Mouse (Mus musculus) liver, adult 2 months (tissue): ENCODE measurements around the gene Gm28635. TPM values are rescaled to one million over a fixed set of nuclear protein-coding genes. Genes with fewer than 3 reads are reported as not detected.

Experiments
- DNase-seq: peaks from one replicate; pipeline ENCODE4 v3.0.0-alpha.2; 2011; ENCODE audit warnings: low read depth, low spot score; ENCODE audit errors: extremely low read depth
- H3K27ac ChIP-seq: fragments of 200-500 bp; replicated peaks from 2 replicates; pipeline ENCODE4 v1.5.1; 2012; ENCODE audit warnings: low read depth, mild to moderate bottlenecking, control low read depth, inconsistent platforms, low read length; ENCODE audit not compliant: insufficient read depth
- H3K27me3 ChIP-seq: fragments of 200-500 bp; 2 replicates; pipeline ENCODE4 v1.6.1; 2012; ENCODE audit warnings: mild to moderate bottlenecking, moderate library complexity, low read length, inconsistent platforms; ENCODE audit not compliant: control insufficient read depth, insufficient read depth
- H3K36me3 ChIP-seq: fragments of 200-500 bp; 2 replicates; pipeline ENCODE4 v1.6.1; 2012; ENCODE audit warnings: low read length, inconsistent platforms; ENCODE audit not compliant: control insufficient read depth, insufficient read depth
- H3K4me1 ChIP-seq: fragments of 200-500 bp; 2 replicates; pipeline ENCODE4 v1.6.1; 2011; ENCODE audit warnings: low read length; ENCODE audit not compliant: control insufficient read depth, insufficient read depth
- H3K4me3 ChIP-seq: fragments of 200-500 bp; 2 replicates; pipeline ENCODE4 v1.5.1; 2011; ENCODE audit warnings: low read depth, mild to moderate bottlenecking, control low read depth, low read length, moderate library complexity; ENCODE audit not compliant: insufficient read depth
- H3K79me2 ChIP-seq: fragments of 200-500 bp; 2 replicates; pipeline ENCODE4 v1.6.1; 2012; ENCODE audit warnings: inconsistent platforms, mild to moderate bottlenecking, low read length, moderate library complexity; ENCODE audit not compliant: control insufficient read depth, insufficient read depth
- H3K9ac ChIP-seq: fragments of 200-500 bp; 2 replicates; pipeline ENCODE4 v1.6.1; 2012; ENCODE audit warnings: low read depth, mild to moderate bottlenecking, control low read depth, inconsistent platforms, low read length
- CTCF ChIP-seq: fragments of 200-500 bp; IDR thresholded peaks from 2 replicates; pipeline ENCODE4 v1.5.1; 2011; ENCODE audit warnings: low read depth, low read length, control low read depth
- POLR2A ChIP-seq: fragments of 200-500 bp; IDR thresholded peaks from 2 replicates; pipeline ENCODE4 v1.6.1; 2011; ENCODE audit warnings: low read length, control low read depth; ENCODE audit not compliant: insufficient read depth; ENCODE audit errors: extremely low read depth
- WGBS: fragments of 180-500 bp; shearing (Covaris S2); methylation state at CpG from one replicate; pipeline ENCODE4 v1.1.7; 2018; 5-methylcytosine and 5-hydroxymethylcytosine counted together
- polyA plus RNA-seq: library from polyadenylated mRNA; depleted of rRNA; stranded (reverse); fragments of >200 nt; gene quantifications from 2 replicates; pipeline ENCODE4 v1.2.3, GENCODE M21; 2012
- total RNA-seq: library from RNA; depleted of rRNA; stranded (reverse); fragments of >200 nt; gene quantifications from 2 replicates; pipeline ENCODE4 v1.2.3, GENCODE M21; 2014

Gm28635 gene
- total and polyA plus RNA-seq, 2 experiments: not detected

GRCm38 (mm10) chr2:84634006-84634405 is 43.8 kb downstream of the Gm28635 start:
- TF ChIP-seq POLR2A: no peak
- TF ChIP-seq CTCF: no peak
- no peak overlapping the region; the same call in 1 of the 2 replicates for H3K9ac ChIP-seq
- H3K4me1 ChIP-seq: peaks cover 48% of the 10 kb centered on the region
- no peak overlapping the region for H3K4me3 ChIP-seq
- H3K27ac ChIP-seq: peak overlapping the region; percentile 99
- 23% methylated on average over 4 of the region's 4 CpGs for WGBS
- 0 out of 2 replicates have a peak, but pooled peaks cover 2% of the 10 kb centered on the region for H3K36me3 ChIP-seq
- no peak for DNase-seq
- H3K79me2 ChIP-seq: peaks cover 44% of the 10 kb centered on the region; the same call in 1 of the 2 replicates
- H3K27me3 ChIP-seq: no peaks in the 10 kb centered on the region

DNA sequence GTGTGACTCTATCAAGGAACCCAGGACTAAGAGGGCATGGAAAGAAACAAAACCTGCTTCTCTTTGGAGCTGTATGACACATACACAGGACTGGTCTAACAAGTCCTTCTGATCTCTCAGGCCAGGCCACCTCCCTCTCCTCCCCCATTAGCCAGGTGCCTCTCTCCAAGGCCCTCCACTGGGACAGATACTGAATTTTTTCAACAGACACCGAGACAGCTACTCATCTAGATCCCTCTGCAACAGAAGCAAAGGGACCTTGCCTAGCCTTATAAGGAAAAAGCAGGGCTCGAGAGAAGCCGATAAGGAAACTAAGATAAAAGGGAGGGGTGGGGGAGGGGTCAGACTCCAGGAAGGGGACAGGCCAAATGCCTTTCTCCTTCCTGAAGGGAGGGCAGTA is 44.8 kb downstream of the Gm28635 start:
- TF ChIP-seq CTCF: no peak
- no peak for TF ChIP-seq POLR2A
- no peak for DNase-seq
- peak overlapping the region; percentile 83 for H3K27ac ChIP-seq
- peaks cover 48% of the 10 kb centered on the region for H3K4me1 ChIP-seq
- no peaks in the 10 kb centered on the region for H3K27me3 ChIP-seq
- H3K36me3 ChIP-seq: 0 out of 2 replicates have a peak, but pooled peaks cover 2% of the 10 kb centered on the region
- WGBS: 2% methylated on average over 3 of the region's 3 CpGs
- peaks cover 44% of the 10 kb centered on the region; the same call in 1 of the 2 replicates for H3K79me2 ChIP-seq
- no peak overlapping the region for H3K4me3 ChIP-seq
- H3K9ac ChIP-seq: no peak overlapping the region; the same call in 1 of the 2 replicates

GRCm38 (mm10) chr2:84632001-84632400 is 45.8 kb downstream of the Gm28635 start:
- 0 out of 2 replicates have a peak, but pooled peaks cover 2% of the 10 kb centered on the region for H3K36me3 ChIP-seq
- H3K9ac ChIP-seq: no peak overlapping the region
- no peak overlapping the region for H3K4me3 ChIP-seq
- TF ChIP-seq POLR2A (no peak), CTCF (no peak)
- no peaks in the 10 kb centered on the region for H3K27me3 ChIP-seq
- DNase-seq: no peak
- peaks cover 45% of the 10 kb centered on the region for H3K4me1 ChIP-seq
- peak overlapping the region; percentile 44 for H3K27ac ChIP-seq
- 93% methylated on average over 1 of the region's 1 CpGs for WGBS
- H3K79me2 ChIP-seq: peaks cover 41% of the 10 kb centered on the region; the same call in 1 of the 2 replicates

DNA sequence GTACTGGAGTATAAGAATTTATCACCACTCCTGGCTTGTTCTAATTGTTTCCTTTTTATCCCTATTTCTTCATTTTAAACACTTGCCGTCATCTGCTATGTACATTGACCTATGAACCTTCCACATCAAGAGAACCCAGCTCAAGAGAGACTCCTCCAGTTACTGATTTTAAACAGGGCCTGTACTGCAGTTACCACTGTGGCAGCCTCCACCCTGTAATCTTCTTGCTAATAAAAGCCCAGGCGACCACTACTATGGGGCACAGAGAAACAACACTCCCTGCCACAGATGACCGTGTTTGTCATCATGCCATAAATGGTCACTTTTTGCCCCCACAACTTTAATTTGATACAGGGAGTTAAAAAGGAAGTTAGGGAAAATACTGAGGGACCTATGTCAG is 50.8 kb downstream of the Gm28635 start:
- H3K4me1 ChIP-seq: peaks cover 28% of the 10 kb centered on the region
- H3K36me3 ChIP-seq: peaks cover 9% of the 10 kb centered on the region
- peak; percentile 65 for DNase-seq
- H3K9ac ChIP-seq: 0 out of 2 replicates have a peak overlapping the region, but pooled peaks have one; percentile 11
- peaks cover 38% of the 10 kb centered on the region; the same call in 1 of the 2 replicates for H3K79me2 ChIP-seq
- no peak overlapping the region for H3K4me3 ChIP-seq
- H3K27me3 ChIP-seq: no peaks in the 10 kb centered on the region
- WGBS: 17% methylated on average over 3 of the region's 3 CpGs
- peak overlapping the region; percentile 44 for H3K27ac ChIP-seq
- TF ChIP-seq POLR2A (no peak), CTCF (no peak)

- TF ChIP-seq POLR2A (no peak), CTCF (no peak)
- peaks cover 25% of the 10 kb centered on the region for H3K4me1 ChIP-seq
- no peaks in the 10 kb centered on the region for H3K27me3 ChIP-seq
- DNase-seq: no peak
- H3K36me3 ChIP-seq: peaks cover 11% of the 10 kb centered on the region
- WGBS: 59% methylated on average over 7 of the region's 7 CpGs
- H3K79me2 ChIP-seq: peaks cover 32% of the 10 kb centered on the region; the same call in 1 of the 2 replicates
- H3K9ac ChIP-seq: no peak overlapping the region
- peak overlapping the region; percentile 49 for H3K27ac ChIP-seq
- no peak overlapping the region for H3K4me3 ChIP-seq
These were observed 51.4 kb downstream of the Gm28635 start for GRCm38 (mm10) chr2:84626366-84626975.

GRCm38 (mm10) chr2:84624201-84624600 is 53.6 kb downstream of the Gm28635 start:
- no peak overlapping the region for H3K4me3 ChIP-seq
- TF ChIP-seq CTCF (no peak), POLR2A (no peak)
- H3K36me3 ChIP-seq: peaks cover 29% of the 10 kb centered on the region
- peaks cover 30% of the 10 kb centered on the region; the same call in 1 of the 2 replicates for H3K79me2 ChIP-seq
- no peak overlapping the region for H3K9ac ChIP-seq
- no peaks in the 10 kb centered on the region for H3K27me3 ChIP-seq
- DNase-seq: no peak
- peaks cover 25% of the 10 kb centered on the region for H3K4me1 ChIP-seq
- H3K27ac ChIP-seq: peak overlapping the region; percentile 22
- 90% methylated on average over 17 of the region's 17 CpGs for WGBS
